ENCODE assay signal across 8 mouse cellular contexts in the genomic region with DNA sequence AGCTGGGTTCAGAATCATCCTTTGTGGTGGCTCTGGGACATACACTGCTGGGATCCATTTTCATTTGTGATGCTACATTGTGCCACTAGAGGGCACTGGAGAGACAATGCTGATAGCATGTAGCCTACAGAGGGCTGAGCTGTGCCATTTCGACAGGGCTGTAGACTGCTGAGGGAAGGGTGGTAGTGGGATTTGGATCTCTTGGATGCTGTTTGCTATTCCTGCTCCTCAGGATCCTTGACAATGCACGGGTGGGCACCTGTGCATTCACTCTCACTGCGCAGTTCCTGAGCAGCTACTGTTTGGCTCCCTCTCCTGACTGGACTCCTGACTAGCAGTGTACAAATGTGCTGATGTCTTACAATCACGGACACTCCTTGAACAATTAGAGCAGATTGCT. TPM values are rescaled to one million over a fixed set of nuclear protein-coding genes. Genes with fewer than 3 reads are reported as not detected.
A peak's percentile ranks its signal among the peaks of the same experiment; 100 is the strongest.
DNase-seq lines count a peak whose midpoint lies in the region; ATAC-seq and TF ChIP-seq lines count a peak whose summit lies in the region.

No protein-coding gene starts in this region.

- no peak overlapping the region for H3K27ac ChIP-seq in ES-E14 (ENCODE audit: insufficient read depth, low read depth, low read length, poor library complexity, severe bottlenecking)
- H3K27ac ChIP-seq in forebrain, embryonic 13.5 days = peak overlapping the region; percentile 16; the same call in 1 of the 2 replicates

- TF ChIP-seq CTCF in lung, adult 2 months (IDR thresholded peaks at IDR 0.05; ENCODE audit: insufficient read depth, low read length) = peak; percentile 80

- H3K4me2 ChIP-seq in forebrain, embryonic 13.5 days = no peak overlapping the region

- no peak overlapping the region for H3K4me3 ChIP-seq in ES-E14 (ENCODE audit: insufficient read depth in 1 of 2, low read depth in 1 of 2, low read length in 2 of 2, poor library complexity in 1 of 2, severe bottlenecking in 1 of 2)
- H3K4me3 ChIP-seq in forebrain, embryonic 13.5 days = no peak overlapping the region
- no peak overlapping the region for H3K4me3 ChIP-seq in lung, adult 2 months (replicated peaks; ENCODE audit: extremely low read depth, low read depth, low read length)

- in situ Hi-C loops in ES-E14 (cut with MboI; ENCODE audit: low sequenced_read_pairs in 2 of 2, unreplicated experiment in 2 of 2) = no loop called here

- peaks cover 0 to 2% of the 10 kb centered on the region in 2 experiments; a peak in 1 of 4 replicates for H3K4me1 ChIP-seq in ES-E14 (ENCODE audit: control insufficient read depth in 2 of 2, insufficient read depth in 2 of 2, low read length in 2 of 2, poor library complexity in 1 of 2)
- no peaks in the 10 kb centered on the region for H3K4me1 ChIP-seq in forebrain, embryonic 13.5 days
- 0 out of 2 replicates have a peak, but pooled peaks cover 3% of the 10 kb centered on the region for H3K4me1 ChIP-seq in lung, adult 2 months (ENCODE audit: control insufficient read depth, insufficient read depth, low read length)

- intact Hi-C loops in heart, postnatal 14 days (cut with DNase I) = loop anchor here (2.0 kb wide), 1 partner anchor 81 kb away; the partner anchor contains the start of gene Decr2

- DNase-seq in ES-E14 (ENCODE audit: low read depth, low spot score) = peak; percentile 86
- DNase-seq in c-Kit-positive CD71-negative TER-119-negative erythroid progenitor cells, embryonic 14.5 days (ENCODE audit: low read depth) = peak; percentile 91
- peak; percentile 72 to 85 for DNase-seq in heart, postnatal 14 days
- peak; percentile 66 to 95 for DNase-seq in layer of hippocampus, adult 18-20 months (ENCODE audit: low spot score in 2 of 2)
- DNase-seq in lung, adult 2 months = peak; percentile 62
- peak; percentile 49 for DNase-seq in ovary, postnatal 10 days (ENCODE audit: low spot score)
- peak; percentile 55 to 81 for DNase-seq in thymus, postnatal 10 days (ENCODE audit: low spot score in 2 of 2)

- H3K27me3 ChIP-seq in forebrain, embryonic 13.5 days = no peaks in the 10 kb centered on the region

- 27% methylated on average over 4 of the region's 4 CpGs for WGBS in forebrain, embryonic 13.5 days
- WGBS in lung, adult 2 months = 14% methylated on average over 4 of the region's 4 CpGs

- no peak for TF ChIP-seq POLR2A in lung, adult 2 months (IDR thresholded peaks at IDR 0.05; ENCODE audit: borderline replicate concordance, extremely low read depth, low read depth, low read length)

- peak; percentile 87 for ATAC-seq in forebrain, embryonic 13.5 days

- no peaks in the 10 kb centered on the region for H3K9me3 ChIP-seq in ES-E14 (ENCODE audit: control insufficient read depth, insufficient read depth, low read depth, low read length)
- no peaks in the 10 kb centered on the region for H3K9me3 ChIP-seq in forebrain, embryonic 13.5 days (replicated peaks)

- H3K36me3 ChIP-seq in ES-E14 (ENCODE audit: control insufficient read depth, insufficient read depth, low read length, poor library complexity, severe bottlenecking) = peaks cover 4% of the 10 kb centered on the region; the same call in 1 of the 2 replicates
- H3K36me3 ChIP-seq in forebrain, embryonic 13.5 days (ENCODE audit: poor library complexity, severe bottlenecking) = peaks cover 83% of the 10 kb centered on the region

- H3K9ac ChIP-seq in ES-E14 (ENCODE audit: insufficient read depth, low read depth, low read length, poor library complexity, severe bottlenecking) = no peak overlapping the region
- H3K9ac ChIP-seq in forebrain, embryonic 13.5 days = no peak overlapping the region

TF ChIP-seq in ES-E14, 5 proteins besides CTCF, POLR2A, EP300 and RAD21:
- TF ChIP-seq ZC3H11A (IDR thresholded peaks at IDR 0.05; ENCODE audit: borderline replicate concordance, low read depth, low read length) = no peak
- TF ChIP-seq MAFK (IDR thresholded peaks at IDR 0.05; ENCODE audit: insufficient read depth, low read depth, low read length) = 0 out of 2 replicates have a peak, but pooled peaks have one; percentile 9
- TF ChIP-seq ZNF384 (IDR thresholded peaks at IDR 0.05; ENCODE audit: low read depth, low read length) = no peak
- 0 out of 2 replicates have a peak, but pooled peaks have one; percentile 5 for TF ChIP-seq HCFC1 (IDR thresholded peaks at IDR 0.05; ENCODE audit: borderline replicate concordance, insufficient read depth, low read length)
- TF ChIP-seq CHD2 (IDR thresholded peaks at IDR 0.05; ENCODE audit: low read depth, low read length) = no peak
TF ChIP-seq in ES-E14: peak in this region for 2.

RNA-seq across cellular contexts. Expression of gene Capn15, which starts 23.9 kb away (rescaled TPM):
- total RNA-seq in ES-E14 (2012; rRNA removed) = 18.0 and 19.0 TPM in 2 replicates
- polyA plus RNA-seq in forebrain, embryonic 13.5 days (2015; fragmentation: Nextera tagmentation; extraction: Ambion mirVana) = 16.6 and 17.1 TPM in 2 replicates
- total RNA-seq in heart, postnatal 14 days (2021) = 10 to 100 TPM; 11.4 to 13.1 TPM
- total RNA-seq in layer of hippocampus, adult 18-20 months (2021) = 10 to 100 TPM; 50.6 to 54.1 TPM
- 45.9 and 49.7 TPM in 2 replicates for polyA plus RNA-seq in lung, adult 2 months (2012; rRNA removed)

RNA-seq across cellular contexts. Expression of gene A930017K11Rik, which starts 57.2 kb away (rescaled TPM):
- not detected in 2 replicates for total RNA-seq in ES-E14 (2012; rRNA removed)
- polyA plus RNA-seq in forebrain, embryonic 13.5 days (2015; fragmentation: Nextera tagmentation; extraction: Ambion mirVana) = not detected in 2 replicates
- not detected for total RNA-seq in heart, postnatal 14 days (2021)
- under 1 TPM; 0.99 TPM for total RNA-seq in layer of hippocampus, adult 18-20 months (2021)
- polyA plus RNA-seq in lung, adult 2 months (2012; rRNA removed) = not detected in 2 replicates

RNA-seq across cellular contexts. Expression of gene Rab11fip3, which starts 59.8 kb away (rescaled TPM):
- total RNA-seq in ES-E14 (2012; rRNA removed) = 9.4 and 11.2 TPM in 2 replicates
- 22.7 and 24.4 TPM in 2 replicates for polyA plus RNA-seq in forebrain, embryonic 13.5 days (2015; fragmentation: Nextera tagmentation; extraction: Ambion mirVana)
- 10 to 100 TPM; 22.7 to 25.3 TPM for total RNA-seq in heart, postnatal 14 days (2021)
- total RNA-seq in layer of hippocampus, adult 18-20 months (2021) = 100 to 1,000 TPM; 106 TPM
- polyA plus RNA-seq in lung, adult 2 months (2012; rRNA removed) = 41.3 and 46.5 TPM in 2 replicates
